Mouse (Mus musculus): ENCODE data around the gene Trip6.
"Not testable (repeated sequence)": the region's sequence is repeated elsewhere in the genome, so short reads cannot be mapped to it uniquely, and the experiment has no call there.

The Trip6 gene

GRCm38 (mm10) chr5:137301253-137301652 is 13.0 kb downstream of the Trip6 start:
- no peak for DNase-seq (ENCODE audit: low spot score in 2 of 2)

GRCm38 (mm10) chr5:137299240-137299639 is 15.0 kb downstream of the Trip6 start:
- DNase-seq (ENCODE audit: low spot score in 2 of 2), result no peak

DNA sequence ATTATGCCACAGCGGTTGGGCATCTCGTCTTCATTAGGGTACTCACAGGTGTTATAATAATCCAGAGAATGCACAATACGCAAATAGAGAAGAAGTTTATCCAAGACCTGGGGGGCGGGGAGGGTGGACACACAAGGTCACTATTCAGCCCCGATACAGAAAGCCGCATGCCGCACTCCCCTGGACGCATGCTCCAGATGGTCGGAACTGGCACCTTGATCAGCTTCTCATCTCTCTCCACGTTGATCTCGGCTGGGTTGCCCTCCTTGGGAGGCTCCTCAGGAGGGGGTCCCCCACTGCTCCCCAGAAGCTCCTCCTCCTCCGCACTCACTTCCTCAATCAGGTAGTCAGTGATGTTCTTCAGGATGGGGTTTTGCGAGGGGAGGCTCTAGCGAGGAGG is 17.1 kb downstream of the Trip6 start:
- no peak for DNase-seq (ENCODE audit: low spot score in 2 of 2)

DNA sequence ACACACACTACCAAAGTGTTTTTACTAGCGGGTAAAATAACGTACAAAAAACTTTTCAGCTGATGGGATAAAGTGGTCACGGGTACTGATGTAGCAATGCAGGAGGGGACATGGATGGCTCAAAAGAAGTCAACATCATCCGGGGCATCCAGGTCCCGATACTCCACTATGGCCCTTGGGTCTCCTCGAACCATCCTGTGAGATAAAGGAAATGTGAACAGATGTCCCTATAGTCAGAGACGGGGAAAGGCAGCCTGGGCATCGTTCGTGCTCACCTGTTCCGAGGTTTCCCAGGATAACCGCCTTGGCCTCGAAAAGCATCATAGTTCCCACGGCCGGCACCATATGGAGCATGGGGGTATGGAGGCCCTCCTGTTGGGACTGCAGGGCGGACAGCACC is 18.5 kb downstream of the Trip6 start:
- no peak for DNase-seq (ENCODE audit: low spot score in 2 of 2)

DNA sequence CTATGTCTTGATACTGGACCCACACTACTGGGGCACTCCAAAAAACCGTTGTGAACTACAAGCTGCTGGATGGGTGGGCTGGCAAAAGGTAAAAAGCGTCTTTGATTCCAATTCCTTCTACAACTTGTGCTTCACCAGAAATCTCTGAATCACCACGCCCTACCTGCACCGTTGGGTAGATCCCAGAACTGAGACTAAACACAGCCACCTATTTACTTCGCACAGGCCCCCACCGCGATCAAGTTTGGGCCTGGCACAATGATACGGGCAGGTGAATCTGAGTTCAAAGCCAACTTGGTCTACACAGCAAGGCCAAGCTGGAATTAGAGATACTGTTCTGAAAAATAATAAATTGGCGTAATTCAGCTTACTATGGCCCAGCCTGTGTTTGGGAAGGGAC is 18.9 kb downstream of the Trip6 start:
- DNase-seq (ENCODE audit: low spot score in 2 of 2), result no peak

DNA sequence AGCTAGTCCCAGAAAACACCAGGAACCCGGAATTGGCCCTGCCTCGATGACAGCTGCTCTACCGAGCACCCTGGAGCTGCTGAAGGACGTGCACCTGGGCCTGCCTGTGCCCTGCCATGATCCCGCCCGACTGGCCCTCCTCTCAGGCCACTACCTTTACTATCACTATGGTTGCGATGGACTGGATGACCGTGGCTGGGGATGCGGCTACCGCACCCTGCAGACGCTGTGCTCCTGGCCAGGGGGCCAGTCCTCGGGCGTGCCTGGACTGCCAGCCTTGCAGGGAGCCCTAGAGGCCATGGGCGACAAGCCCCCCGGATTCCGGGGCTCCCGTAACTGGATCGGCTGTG is 19.5 kb downstream of the Trip6 start:
- no peak for DNase-seq (ENCODE audit: low spot score in 2 of 2)

- peak; percentile 94 to 96 for DNase-seq (ENCODE audit: low spot score in 2 of 2)
Measured at GRCm38 (mm10) chr5:137293839-137294743, 20.1 kb downstream of the Trip6 start, which contains the start of gene Ufsp1. Gene Ufsp1, plus strand, starts transcription at chr5:137294629.

DNA sequence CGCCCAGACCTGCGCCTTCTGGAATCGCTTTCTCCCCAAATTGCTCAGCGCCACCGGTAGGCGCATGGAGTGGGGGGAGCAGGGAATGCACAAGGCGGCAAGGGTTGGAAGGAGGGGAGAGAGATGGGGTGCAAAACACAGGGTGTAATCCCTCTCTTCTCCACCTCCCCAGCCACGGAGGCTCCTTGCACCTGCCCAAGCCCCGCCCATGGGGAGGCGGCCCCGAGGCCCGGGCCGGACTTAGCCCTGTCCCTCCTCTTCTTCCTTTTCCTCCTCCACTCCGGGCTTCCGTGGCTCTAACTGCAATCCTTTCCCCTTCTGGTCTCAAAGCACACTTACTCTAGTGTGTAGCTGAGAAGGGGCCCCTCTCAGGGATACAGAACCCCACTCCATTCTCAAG is 20.9 kb downstream of the Trip6 start:
- peak; percentile 72 to 77 for DNase-seq (ENCODE audit: low spot score in 2 of 2)

DNA sequence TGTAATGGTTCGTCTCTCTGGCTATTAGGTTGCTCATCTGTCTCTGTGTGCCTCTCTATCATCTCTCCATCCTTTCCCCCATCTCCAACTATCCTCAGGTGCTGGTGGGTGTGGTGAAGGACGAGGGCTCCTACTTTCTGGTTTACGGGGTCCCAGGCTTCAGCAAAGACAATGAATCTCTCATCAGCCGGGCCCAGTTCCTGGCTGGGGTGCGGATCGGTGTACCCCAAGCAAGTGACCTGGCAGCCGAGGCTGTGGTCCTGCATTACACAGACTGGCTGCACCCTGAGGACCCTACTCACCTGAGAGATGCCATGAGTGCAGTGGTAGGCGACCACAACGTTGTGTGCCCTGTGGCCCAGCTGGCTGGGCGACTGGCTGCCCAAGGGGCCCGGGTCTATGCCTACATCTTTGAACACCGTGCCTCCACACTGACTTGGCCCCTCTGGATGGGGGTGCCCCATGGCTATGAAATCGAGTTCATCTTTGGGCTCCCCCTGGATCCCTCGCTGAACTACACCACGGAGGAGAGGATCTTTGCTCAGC is 22.8 kb downstream of the Trip6 start:
- DNase-seq (ENCODE audit: low spot score in 2 of 2), result no peak

- peak in 1 of 2 experiments; percentile 44 for DNase-seq (ENCODE audit: low spot score in 2 of 2)
Measured at GRCm38 (mm10) chr5:137290677-137291076, 23.5 kb downstream of the Trip6 start.

GRCm38 (mm10) chr5:137289591-137290365 is 24.4 kb downstream of the Trip6 start:
- no peak for DNase-seq (ENCODE audit: low spot score in 2 of 2)

- peak in 1 of 2 experiments; percentile 52 for DNase-seq (ENCODE audit: low spot score in 2 of 2)
Measured at GRCm38 (mm10) chr5:137288999-137289470, 25.2 kb downstream of the Trip6 start.

DNA sequence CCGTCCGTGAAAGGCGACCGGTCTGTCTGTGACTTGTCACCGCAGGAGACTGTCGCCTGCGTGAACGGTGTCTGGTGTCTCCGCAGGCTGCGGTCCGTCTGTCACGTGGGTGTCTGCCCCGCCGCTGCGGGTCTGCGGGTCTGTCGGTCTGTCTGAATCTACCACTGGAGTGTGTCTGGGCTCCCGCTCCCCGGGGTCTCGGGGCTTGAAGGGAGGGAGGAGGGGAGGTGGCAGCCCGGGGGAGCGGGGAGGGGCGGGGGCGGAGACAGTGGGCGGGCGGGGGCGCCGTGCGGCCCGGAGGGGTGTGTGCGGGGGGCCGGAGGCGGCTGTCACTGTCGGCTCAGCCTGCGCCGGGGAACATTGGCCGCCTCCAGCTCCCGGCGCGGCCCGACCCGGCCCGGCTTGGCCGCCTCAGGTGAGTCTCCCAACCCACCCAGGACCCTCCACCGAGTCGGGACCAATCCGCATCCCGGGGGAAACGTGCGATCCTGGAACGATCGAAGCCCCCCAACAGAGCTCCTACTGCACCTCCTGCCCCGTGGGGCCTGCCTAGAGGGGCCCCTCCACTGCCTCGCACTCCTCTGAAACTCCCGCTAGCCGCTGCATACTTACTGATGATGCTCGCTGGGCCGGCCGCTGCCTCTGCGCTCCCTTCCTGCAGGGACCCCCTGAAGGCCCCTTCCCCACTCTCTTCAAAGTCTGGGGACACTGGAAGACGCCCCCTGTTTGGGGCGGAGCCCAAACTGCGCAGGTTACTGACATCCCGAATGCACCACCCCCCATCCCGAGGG is 26.1 kb downstream of the Trip6 start:
- DNase-seq (ENCODE audit: low spot score in 2 of 2), result no peak

DNA sequence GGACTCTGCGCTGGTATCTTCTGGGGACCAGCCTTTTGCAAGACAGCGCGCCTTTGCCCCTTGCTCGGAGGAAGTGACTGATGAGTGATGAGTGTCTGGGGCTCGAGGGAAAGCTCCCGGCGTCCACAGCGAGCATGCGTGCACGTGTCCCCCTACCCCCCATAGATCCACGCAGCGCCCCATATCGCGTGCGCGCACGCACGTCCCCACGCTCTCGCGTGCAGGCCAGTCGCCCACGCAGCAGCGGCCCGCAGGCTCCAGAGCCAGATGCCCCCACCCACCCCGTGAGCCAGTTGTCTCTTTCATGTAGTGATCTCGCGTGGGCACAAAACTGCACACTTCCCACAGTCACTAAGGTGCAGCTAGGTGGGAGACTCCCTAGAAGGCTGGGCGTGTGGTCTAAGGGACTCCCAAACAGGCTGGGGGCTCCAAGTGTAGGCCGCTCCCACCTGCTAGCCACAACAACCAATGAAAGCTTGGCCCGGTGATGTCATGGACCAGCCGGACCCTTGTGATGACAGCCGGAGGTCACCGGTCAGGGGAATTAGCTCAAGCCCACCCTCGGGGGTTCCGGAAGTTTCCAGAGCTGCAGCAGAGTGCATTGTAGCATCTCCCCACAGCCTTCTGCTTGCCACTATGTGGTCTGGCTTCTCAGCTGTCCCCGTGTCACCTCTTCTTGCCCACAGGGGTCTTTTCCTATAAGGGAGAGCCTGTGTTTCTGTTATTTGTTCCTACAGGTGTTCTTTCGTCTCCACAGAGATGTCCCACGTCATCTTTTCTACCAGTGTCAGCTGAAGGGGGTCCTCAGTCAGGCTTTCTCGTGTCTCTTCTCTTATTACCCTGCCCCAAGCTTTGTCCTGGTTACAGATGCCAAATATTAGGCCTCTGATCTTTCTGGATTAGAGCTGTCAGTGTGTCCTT is 26.9 kb downstream of the Trip6 start, which contains the start of gene Ache:
Gene Ache (plus strand): TSS at position 488 of the 921 bp plus-strand sequence.
- no peak for DNase-seq (ENCODE audit: low spot score in 2 of 2)

GRCm38 (mm10) chr5:137286655-137287031 is 27.6 kb downstream of the Trip6 start:
- DNase-seq (ENCODE audit: low spot score in 2 of 2), result peak; percentile 85 to 89

GRCm38 (mm10) chr5:137285986-137286385 is 28.2 kb downstream of the Trip6 start:
- DNase-seq (ENCODE audit: low spot score in 2 of 2), result no peak

- no peak for DNase-seq (ENCODE audit: low spot score in 2 of 2)
Measured at GRCm38 (mm10) chr5:137285045-137285444, 29.2 kb downstream of the Trip6 start.

DNA sequence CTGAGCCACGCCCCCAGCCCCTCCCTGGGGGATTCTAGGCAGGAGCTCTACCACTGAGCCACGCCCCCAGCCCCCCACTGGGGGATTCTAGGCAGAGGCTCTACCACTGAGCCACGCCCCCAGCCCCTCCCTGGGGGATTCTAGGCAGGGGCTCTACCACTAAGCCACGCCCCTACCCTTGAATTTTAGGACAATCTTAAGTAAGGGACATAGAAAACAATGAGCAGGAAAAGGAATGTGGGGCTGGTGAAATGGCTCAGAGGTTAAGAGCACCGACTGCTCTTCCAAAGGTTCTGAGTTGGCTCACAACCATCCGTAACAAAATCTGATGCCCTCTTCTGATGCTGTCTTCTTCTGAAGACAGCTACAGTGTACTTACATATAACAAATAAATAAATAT is 29.8 kb downstream of the Trip6 start:
- DNase-seq (ENCODE audit: low spot score in 2 of 2), result not testable (repeated sequence)

GRCm38 (mm10) chr5:137277360-137278342 is 36.6 kb downstream of the Trip6 start:
- DNase-seq (ENCODE audit: low spot score in 2 of 2), result no peak

Measured in heart, adult 9 months (tissue).